ENCODE assay signal across 13 mouse cellular contexts in genomic region chr8:127428004-127428403, GRCm38 (mm10).
"Had no signal": no experiment of that assay in that cellular context is flagged by ENCODE, and none has a peak within 500 bp of the region (broad histone marks: within the 10 kb centered on the region; RNA-seq: fewer than 3 reads in every experiment).

No protein-coding gene starts in this region.

- H3K36me3 ChIP-seq: liver, embryonic 15.5 days had no signal

- H3K27ac ChIP-seq: left cerebral cortex, adult 2 months; limb, embryonic 10.5 days; liver, embryonic 15.5 days; neural tube, embryonic 12.5 days had no signal

- DNase-seq: kidney, adult 18-20 months; kidney, postnatal 10 days; kidney, postnatal 4 days; lung, adult 2 months; lung, postnatal 36 days; thymus, adult 18-20 months; thymus, postnatal 14 days had no signal

- H3K4me3 ChIP-seq: left cerebral cortex, adult 2 months; limb, embryonic 10.5 days; liver, embryonic 15.5 days; neural tube, embryonic 12.5 days had no signal

- H3K27me3 ChIP-seq: liver, embryonic 15.5 days; neural tube, embryonic 12.5 days had no signal

- H3K9me3 ChIP-seq: limb, embryonic 10.5 days; liver, embryonic 15.5 days; neural tube, embryonic 12.5 days had no signal

- ATAC-seq: lung, postnatal 0 days had no signal

- H3K9ac ChIP-seq: liver, embryonic 15.5 days; neural tube, embryonic 12.5 days had no signal

- H3K4me2 ChIP-seq: liver, embryonic 11.5 days; liver, embryonic 15.5 days; neural tube, embryonic 12.5 days had no signal

- H3K4me1 ChIP-seq: liver, embryonic 15.5 days; neural tube, embryonic 12.5 days had no signal
